Mouse (Mus musculus): ENCODE measurements around the gene Sult2a5. TPM values are rescaled to one million over a fixed set of nuclear protein-coding genes. Genes with fewer than 3 reads are reported as not detected.

Sult2a5 gene
- polyA plus RNA-seq (2014; fragmentation: Nextera tagmentation; extraction: Ambion mirVana), result not detected in 2 replicates

GRCm38 (mm10) chr7:13623667-13624066, at the start of gene Sult2a5:
Sult2a5 (plus strand) TSS chr7:13623967.
- Histone ChIP-seq H3K4me3 (ENCODE audit: low read length) (no peak within 1 kb of the TSS), H3K9me3 (ENCODE audit: control insufficient read depth, low read length) (no peaks in the 10 kb centered on the region), H3K9ac (ENCODE audit: low read depth, low read length) (no peak within 1 kb of the TSS), H3K36me3 (ENCODE audit: control insufficient read depth, insufficient read depth, low read length) (no peaks in the 10 kb centered on the region), H3K27me3 (ENCODE audit: control insufficient read depth, insufficient read depth, low read length) (no peaks in the 10 kb centered on the region), H3K27ac (ENCODE audit: low read depth, low read length) (no peak within 1 kb of the TSS), H3K4me1 (ENCODE audit: control insufficient read depth, insufficient read depth, low read length) (no peaks in the 10 kb centered on the region), H3K4me2 (replicated peaks; ENCODE audit: low read depth, low read length) (no peak within 1 kb of the TSS)
- no peak for ATAC-seq (ENCODE audit: low FRiP score, low TSS enrichment)

Other genes with a start within 250 kb of the Sult2a5 start
- gene Cabp5, start 225.8 kb upstream of the Sult2a5 start, polyA plus RNA-seq (2014; fragmentation: Nextera tagmentation; extraction: Ambion mirVana), result not detected in 2 replicates
- not detected in 2 replicates for gene Bsph1, start 173.1 kb upstream of the Sult2a5 start, polyA plus RNA-seq (2014; fragmentation: Nextera tagmentation; extraction: Ambion mirVana)
- gene Bsph2, start 52.9 kb upstream of the Sult2a5 start, polyA plus RNA-seq (2014; fragmentation: Nextera tagmentation; extraction: Ambion mirVana), result not detected in 2 replicates
- gene Sult2a2, start 109.5 kb downstream of the Sult2a5 start, polyA plus RNA-seq (2014; fragmentation: Nextera tagmentation; extraction: Ambion mirVana), result not detected in 2 replicates
- not detected in 2 replicates for gene Sult2a1, start 213.4 kb downstream of the Sult2a5 start, polyA plus RNA-seq (2014; fragmentation: Nextera tagmentation; extraction: Ambion mirVana)